Mouse (Mus musculus): ENCODE results near the gene 4933427D14Rik.

DNA sequence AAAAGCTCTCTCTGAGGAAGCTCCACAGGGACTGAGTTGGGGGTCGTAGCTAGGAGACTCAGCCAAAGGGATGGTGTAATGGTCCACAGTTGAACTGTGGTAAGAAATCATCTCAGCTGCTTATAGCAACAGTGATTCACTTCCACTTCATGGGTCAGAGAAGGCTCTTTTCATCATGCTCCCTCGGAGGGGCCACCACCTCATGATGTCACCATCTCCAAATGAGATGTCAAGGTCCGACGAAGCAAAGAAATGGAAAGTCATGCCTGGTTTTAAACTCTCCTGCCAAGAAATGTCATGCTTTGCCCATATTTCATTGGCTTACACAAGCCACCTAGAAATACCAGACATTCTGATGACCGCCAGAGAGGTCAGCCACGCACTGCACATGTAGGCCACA, 86.9 kb downstream of the 4933427D14Rik start:
- TF ChIP-seq CTCF (conservative IDR thresholded peaks at IDR 0.05; ENCODE audit: low read length) (no peak), POU5F1 (IDR thresholded peaks at IDR 0.05; ENCODE audit: borderline replicate concordance, low read length) (no peak)
